Mouse (Mus musculus) spleen, adult 2 months (tissue): ENCODE measurements around the gene Gpr62.

ENCODE experiments used
- CTCF ChIP-seq: fragments of 200-500 bp; IDR thresholded peaks from 2 replicates; pipeline ENCODE4 v1.5.1; 2011; ENCODE audit warnings: mild to moderate bottlenecking, inconsistent platforms; ENCODE audit not compliant: insufficient read depth, insufficient read length, insufficient replicate concordance; ENCODE audit errors: extremely low read depth
- POLR2A ChIP-seq: fragments of 200-500 bp; IDR thresholded peaks from 2 replicates; pipeline ENCODE4 v1.6.1; 2011; ENCODE audit warnings: low read depth, low read length, inconsistent platforms

GRCm38 (mm10) chr9:106436566-106436965 lies 29.2 kb downstream of the Gpr62 start:
- TF ChIP-seq CTCF: no peak
- no peak for TF ChIP-seq POLR2A
